Mouse (Mus musculus) left cerebral cortex, postnatal 25 days (tissue): ENCODE measurements around the gene Sept10. TPM values are rescaled to one million over a fixed set of nuclear protein-coding genes. Genes with fewer than 3 reads are reported as not detected.
"Not testable (repeated sequence)": the region's sequence is repeated elsewhere in the genome, so short reads cannot be mapped to it uniquely, and the experiment has no call there.

Experiments
- DNase-seq, 2 experiments: peaks; one replicate each; pipeline ENCODE4 v3.0.0; 2022; ENCODE audit warnings: low spot score in 2 of 2, mixed read lengths in 1 of 2
- intact Hi-C: fragments of 180-260 bp; cut with DNase I; formaldehyde crosslinking; loops from one replicate; pipeline ENCODE4 v1.15.1; 2025
- total RNA-seq, 2 experiments: library from RNA; stranded (reverse); gene quantifications; 2 replicates each; pipeline ENCODE4 v1.2.3; 2021

The Sept10 gene
- total RNA-seq, 2 experiments from 2014 or later, result 6.9 to 7.6 TPM

GRCm38 (mm10) chr10:59103076-59103475 lies 118.6 kb downstream of the Sept10 start:
- intact Hi-C loops, DNase-seq: not testable (repeated sequence)

GRCm38 (mm10) chr10:59091988-59092387 lies 129.7 kb downstream of the Sept10 start:
- DNase-seq, result no peak
- intact Hi-C loops, result loop anchor here (5.0 kb wide), 1 partner anchor 280 kb away; the partner anchor contains the start of gene Sh3rf3

Other genes with a start within 250 kb of the Sept10 start
- gene Sowahc, start 106 bp upstream of the Sept10 start, total RNA-seq, result 1 to 10 TPM; 8.6 to 8.8 TPM
- 10 to 100 TPM; 43.4 to 48.1 TPM for gene P4ha1, start 101.4 kb upstream of the Sept10 start, total RNA-seq
- 10 to 100 TPM; 29.0 to 45.8 TPM for gene Gm10273, start 173.8 kb upstream of the Sept10 start, total RNA-seq
- not detected for gene Pla2g12b, start 181.8 kb upstream of the Sept10 start, total RNA-seq
- under 1 TPM; 0.14 to 0.94 TPM for gene Oit3, start 219.9 kb upstream of the Sept10 start, total RNA-seq